Mouse (Mus musculus) neural tube, embryonic 11.5 days (tissue): ENCODE data around the gene Tctex1d4. TPM values are rescaled to one million over a fixed set of nuclear protein-coding genes. Genes with fewer than 3 reads are reported as not detected.

Experiments
- ATAC-seq: fragments of 200-750 bp; cut with Nextera tagmentation; 2 replicates; pipeline ENCODE4 v1.8.0; 2017; ENCODE audit warnings: moderate number of reproducible peaks, mild to moderate bottlenecking, moderate TSS enrichment, moderate library complexity; ENCODE audit not compliant: insufficient read depth, low FRiP score, low TSS enrichment
- DNase-seq: peaks from one replicate; pipeline ENCODE4 v3.0.0-alpha.2; 2015; ENCODE audit warnings: low spot score
- H3K27ac ChIP-seq: fragments of 300-500 bp; sonication (generic); 2 replicates; pipeline ENCODE4 v1.5.1; 2014; ENCODE audit warnings: low read depth, mild to moderate bottlenecking, low read length
- H3K27me3 ChIP-seq: fragments of 300-500 bp; sonication (generic); 2 replicates; pipeline ENCODE4 v1.6.1; 2014; ENCODE audit warnings: mild to moderate bottlenecking, low read length, mixed read lengths; ENCODE audit not compliant: control insufficient read depth, insufficient read depth
- H3K36me3 ChIP-seq: fragments of 300-500 bp; sonication (generic); 2 replicates; pipeline ENCODE4 v1.6.1; 2014; ENCODE audit warnings: mild to moderate bottlenecking, low read length, moderate library complexity, mixed read lengths; ENCODE audit not compliant: control insufficient read depth, insufficient read depth
- H3K4me1 ChIP-seq: fragments of 300-500 bp; sonication (generic); 2 replicates; pipeline ENCODE4 v1.6.1; 2014; ENCODE audit warnings: low read length, mixed read lengths; ENCODE audit not compliant: control insufficient read depth, insufficient read depth
- H3K4me2 ChIP-seq: fragments of 300-500 bp; sonication (generic); 2 replicates; pipeline ENCODE4 v1.6.1; 2014; ENCODE audit warnings: low read depth, mild to moderate bottlenecking, moderate library complexity
- H3K4me3 ChIP-seq: fragments of 300-500 bp; sonication (generic); 2 replicates; pipeline ENCODE4 v1.5.1; 2014; ENCODE audit warnings: low read depth, low read length
- H3K9ac ChIP-seq: fragments of 300-500 bp; sonication (generic); 2 replicates; pipeline ENCODE4 v1.6.1; 2014; ENCODE audit warnings: mild to moderate bottlenecking, low read length
- H3K9me3 ChIP-seq: fragments of 300-500 bp; sonication (generic); 2 replicates; pipeline ENCODE4 v1.6.1; 2016; ENCODE audit warnings: low read length; ENCODE audit not compliant: control insufficient read depth
- WGBS: fragments of 180-500 bp; shearing (Covaris S2); extraction: QIAGEN DNeasy Blood & Tissue Kit; methylation state at CpG from one replicate; pipeline ENCODE4 v1.1.7; 2014; 5-methylcytosine and 5-hydroxymethylcytosine counted together
- polyA plus RNA-seq: library from polyadenylated mRNA; unstranded; fragments of >200 nt; fragmentation: Nextera tagmentation; extraction: Ambion mirVana; gene quantifications from 2 replicates; pipeline ENCODE4 v1.2.1, GENCODE M21; 2014

The Tctex1d4 gene
- polyA plus RNA-seq, 1 experiment from 2014 or later, result not detected

- ATAC-seq, result no peak
- H3K36me3 ChIP-seq, result peaks cover 8% of the 10 kb centered on the region
- H3K27ac ChIP-seq, result no peak overlapping the region
- no peak overlapping the region for H3K9ac ChIP-seq
- H3K27me3 ChIP-seq, result no peaks in the 10 kb centered on the region
- DNase-seq, result no peak
- 91% methylated on average over 11 of the region's 11 CpGs for WGBS
- H3K9me3 ChIP-seq, result no peaks in the 10 kb centered on the region
- no peak overlapping the region for H3K4me2 ChIP-seq
- no peak overlapping the region for H3K4me3 ChIP-seq
- H3K4me1 ChIP-seq, result no peaks in the 10 kb centered on the region
Measured at GRCm38 (mm10) chr4:117110985-117111384, 15.6 kb upstream of the Tctex1d4 start.

- Histone ChIP-seq H3K9ac (no peak overlapping the region), H3K4me2 (no peak overlapping the region), H3K36me3 (peaks cover 6% of the 10 kb centered on the region), H3K4me3 (no peak overlapping the region), H3K27ac (no peak overlapping the region), H3K27me3 (no peaks in the 10 kb centered on the region), H3K4me1 (no peaks in the 10 kb centered on the region), H3K9me3 (no peaks in the 10 kb centered on the region)
- ATAC-seq, result no peak
- WGBS, result 88% methylated on average over 1 of the region's 1 CpGs
- DNase-seq, result no peak
Measured at GRCm38 (mm10) chr4:117113237-117113636, 13.4 kb upstream of the Tctex1d4 start.

DNA sequence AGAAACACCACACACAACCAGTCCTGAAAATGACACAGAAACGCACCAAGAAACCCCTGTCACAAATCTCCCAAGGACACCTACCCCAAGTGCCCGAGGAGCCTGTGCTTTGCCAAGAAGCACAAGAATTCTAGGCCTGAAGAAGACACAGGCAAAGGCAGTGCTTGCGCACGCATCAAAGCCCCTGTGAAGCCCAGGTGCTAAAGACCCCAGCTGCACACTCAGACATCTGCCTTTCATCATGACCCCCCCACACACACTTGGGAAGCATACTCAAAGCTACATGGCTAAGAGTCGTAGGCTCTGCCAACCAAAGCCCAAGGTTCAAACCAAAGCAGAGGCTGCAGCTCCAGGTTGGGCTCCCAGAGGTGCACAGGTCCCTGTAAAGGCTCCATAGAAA is 11.0 kb upstream of the Tctex1d4 start:
- Histone ChIP-seq H3K36me3 (peaks cover 4% of the 10 kb centered on the region), H3K27ac (no peak overlapping the region), H3K9me3 (no peaks in the 10 kb centered on the region), H3K4me2 (no peak overlapping the region), H3K9ac (no peak overlapping the region), H3K4me1 (peaks cover 3% of the 10 kb centered on the region; the same call in 1 of the 2 replicates), H3K27me3 (no peaks in the 10 kb centered on the region), H3K4me3 (no peak overlapping the region)
- 84% methylated on average over 5 of the region's 5 CpGs for WGBS
- DNase-seq, result no peak
- no peak for ATAC-seq

- DNase-seq, result no peak
- WGBS, result 92% methylated on average over 7 of the region's 7 CpGs
- ATAC-seq, result no peak
- H3K36me3 ChIP-seq, result peaks cover 4% of the 10 kb centered on the region
- no peak overlapping the region for H3K27ac ChIP-seq
- H3K4me1 ChIP-seq, result peaks cover 3% of the 10 kb centered on the region; the same call in 1 of the 2 replicates
- H3K9ac ChIP-seq, result no peak overlapping the region
- H3K9me3 ChIP-seq, result no peaks in the 10 kb centered on the region
- H3K27me3 ChIP-seq, result no peaks in the 10 kb centered on the region
- H3K4me3 ChIP-seq, result no peak overlapping the region
- H3K4me2 ChIP-seq, result no peak overlapping the region
Measured at GRCm38 (mm10) chr4:117117931-117118330, 8.7 kb upstream of the Tctex1d4 start.

GRCm38 (mm10) chr4:117119636-117120035 is 7.0 kb upstream of the Tctex1d4 start:
- Histone ChIP-seq H3K27me3 (no peaks in the 10 kb centered on the region), H3K4me1 (peaks cover 3% of the 10 kb centered on the region; the same call in 1 of the 2 replicates), H3K4me3 (peak overlapping the region; percentile 62), H3K4me2 (peak overlapping the region; percentile 100), H3K9me3 (no peaks in the 10 kb centered on the region), H3K36me3 (no peaks in the 10 kb centered on the region; the same call in 1 of the 2 replicates), H3K27ac (peak overlapping the region; percentile 72), H3K9ac (peak overlapping the region; percentile 41)
- ATAC-seq (no peak), DNase-seq (no peak)
- 75% methylated on average over 5 of the region's 5 CpGs for WGBS

DNA sequence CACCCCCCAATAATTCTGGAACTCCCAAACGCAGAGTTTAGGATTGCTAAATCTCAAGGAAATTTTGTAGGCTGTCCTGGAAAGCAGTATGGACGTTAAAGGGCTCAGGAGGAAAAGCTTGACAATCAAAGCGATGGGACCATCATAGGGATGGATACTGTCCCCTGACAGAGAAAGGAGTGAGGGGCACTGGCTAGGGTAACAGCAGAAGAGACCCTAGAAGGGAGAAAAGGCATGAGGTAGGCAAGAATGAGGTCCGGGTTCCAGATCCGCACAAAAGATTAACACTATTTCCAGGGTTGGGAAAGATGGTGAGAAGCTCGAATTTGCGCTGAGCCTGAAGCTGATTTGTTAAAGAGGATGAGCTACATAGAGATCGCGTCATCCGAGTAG is 6.5 kb upstream of the Tctex1d4 start:
- Histone ChIP-seq H3K27me3 (no peaks in the 10 kb centered on the region), H3K4me2 (peak overlapping the region; percentile 100), H3K9me3 (no peaks in the 10 kb centered on the region), H3K9ac (peak overlapping the region; percentile 41), H3K27ac (peak overlapping the region; percentile 72), H3K4me3 (peak overlapping the region; percentile 62), H3K4me1 (peaks cover 6% of the 10 kb centered on the region), H3K36me3 (no peaks in the 10 kb centered on the region)
- ATAC-seq (peak; percentile 22), DNase-seq (no peak)
- 11% methylated on average over 10 of the region's 10 CpGs for WGBS

- Histone ChIP-seq H3K27ac (peak overlapping the region; percentile 72), H3K9ac (peak overlapping the region; percentile 72), H3K4me2 (peak overlapping the region; percentile 100), H3K27me3 (no peaks in the 10 kb centered on the region), H3K36me3 (no peaks in the 10 kb centered on the region), H3K4me1 (peaks cover 13% of the 10 kb centered on the region), H3K4me3 (peak overlapping the region; percentile 62), H3K9me3 (no peaks in the 10 kb centered on the region)
- WGBS, result under 1% methylated on average over 68 of the region's 69 CpGs
- peak; percentile 94 for DNase-seq
- ATAC-seq, result peak; percentile 89
Measured at GRCm38 (mm10) chr4:117120445-117121414, 5.9 kb upstream of the Tctex1d4 start.

GRCm38 (mm10) chr4:117122209-117122608 is 4.4 kb upstream of the Tctex1d4 start:
- 76% methylated on average over 4 of the region's 4 CpGs for WGBS
- H3K4me2 ChIP-seq, result no peak overlapping the region
- ATAC-seq, result no peak

More at GRCm38 (mm10) chr4:117122209-117122608, 4.4 kb upstream of the Tctex1d4 start:
- no peaks in the 10 kb centered on the region for H3K27me3 ChIP-seq
- H3K9me3 ChIP-seq, result no peaks in the 10 kb centered on the region
- H3K9ac ChIP-seq, result no peak overlapping the region
- no peak for DNase-seq
- peaks cover 15% of the 10 kb centered on the region for H3K4me1 ChIP-seq
- H3K4me3 ChIP-seq, result no peak overlapping the region
- no peaks in the 10 kb centered on the region for H3K36me3 ChIP-seq
- no peak overlapping the region for H3K27ac ChIP-seq
